Mouse (Mus musculus) forebrain, embryonic 14.5 days (tissue): ENCODE measurements around the gene Cpeb4. TPM values are rescaled to one million over a fixed set of nuclear protein-coding genes. Genes with fewer than 3 reads are reported as not detected.

Experiments
- ATAC-seq: fragments of 200-750 bp; cut with Nextera tagmentation; 2 replicates; pipeline ENCODE4 v1.8.0; 2017; ENCODE audit warnings: mild to moderate bottlenecking, moderate library complexity
- DNase-seq: peaks from one replicate; pipeline ENCODE4 v3.0.0-alpha.2; 2015; ENCODE audit warnings: low spot score
- H3K27ac ChIP-seq: fragments of 300-500 bp; sonication (generic); 2 replicates; pipeline ENCODE4 v1.5.1; 2014; ENCODE audit warnings: low read depth, mild to moderate bottlenecking, control low read depth, low read length, moderate library complexity
- H3K27me3 ChIP-seq: fragments of 300-500 bp; sonication (generic); replicated peaks from 2 replicates; pipeline ENCODE4 v1.6.1; 2014; ENCODE audit warnings: low read length, control low read depth, mixed read lengths; ENCODE audit not compliant: control insufficient read depth, insufficient read depth
- H3K36me3 ChIP-seq: fragments of 300-500 bp; sonication (generic); 2 replicates; pipeline ENCODE4 v1.6.1; 2014; ENCODE audit warnings: low read length, control low read depth; ENCODE audit not compliant: control insufficient read depth, insufficient read depth
- H3K4me1 ChIP-seq: fragments of 300-500 bp; sonication (generic); 2 replicates; pipeline ENCODE4 v1.6.1; 2014; ENCODE audit warnings: antibody characterized with exemption, low read length, control low read depth; ENCODE audit not compliant: control insufficient read depth, insufficient read depth
- H3K4me2 ChIP-seq: fragments of 300-500 bp; sonication (generic); 2 replicates; pipeline ENCODE4 v1.6.1; 2014; ENCODE audit warnings: mild to moderate bottlenecking, control low read depth, low read length
- H3K4me3 ChIP-seq: fragments of 300-500 bp; sonication (generic); 2 replicates; pipeline ENCODE4 v1.5.1; 2014; ENCODE audit warnings: low read depth, low read length, control low read depth
- H3K9ac ChIP-seq: fragments of 300-500 bp; sonication (generic); 2 replicates; pipeline ENCODE4 v1.6.1; 2014; ENCODE audit warnings: mild to moderate bottlenecking, low read length, control low read depth, moderate library complexity
- H3K9me3 ChIP-seq: fragments of 300-500 bp; sonication (generic); replicated peaks from 2 replicates; pipeline ENCODE4 v1.6.1; 2016; ENCODE audit warnings: low read length, control low read depth, mixed read lengths; ENCODE audit not compliant: control insufficient read depth
- WGBS: fragments of 180-500 bp; shearing (Covaris S2); extraction: QIAGEN DNeasy Blood & Tissue Kit; methylation state at CpG from one replicate; pipeline ENCODE4 v1.1.7; 2014; 5-methylcytosine and 5-hydroxymethylcytosine counted together
- polyA plus RNA-seq: library from polyadenylated mRNA; unstranded; fragments of >200 nt; fragmentation: Nextera tagmentation; extraction: Ambion mirVana; gene quantifications from 2 replicates; pipeline ENCODE4 v1.2.1, GENCODE M21; 2014

Gene Cpeb4
- polyA plus RNA-seq, 1 experiment from 2014 or later = 18.5 TPM

DNA sequence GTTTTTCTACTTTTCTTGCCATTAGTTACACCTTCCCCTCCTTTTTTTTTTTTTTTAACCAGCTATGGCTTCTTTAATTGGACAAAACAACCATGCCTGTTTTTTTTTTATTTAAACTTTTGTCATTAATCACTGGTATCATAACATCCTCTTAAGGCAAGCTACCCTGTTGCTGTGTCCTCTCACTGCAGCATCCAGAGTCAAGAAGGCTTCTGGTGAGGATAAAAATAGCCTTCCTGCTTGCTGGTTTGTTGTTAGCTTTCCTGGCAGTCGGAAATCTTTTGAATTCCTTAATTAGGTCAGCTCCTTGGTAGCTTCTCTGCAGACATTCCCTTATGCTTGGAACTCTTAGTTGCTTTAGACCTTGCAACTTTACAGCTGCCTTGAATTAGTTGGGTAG, 28.7 kb downstream of the Cpeb4 start:
- Histone ChIP-seq H3K9ac (no peak overlapping the region), H3K4me2 (no peak overlapping the region), H3K4me1 (no peaks in the 10 kb centered on the region), H3K4me3 (no peak overlapping the region), H3K27ac (no peak overlapping the region), H3K36me3 (no peaks in the 10 kb centered on the region), H3K9me3 (no peaks in the 10 kb centered on the region), H3K27me3 (no peaks in the 10 kb centered on the region)
- DNase-seq (peak; percentile 7), ATAC-seq (no peak)
- WGBS = 3% methylated on average over 1 of the region's 1 CpGs

DNA sequence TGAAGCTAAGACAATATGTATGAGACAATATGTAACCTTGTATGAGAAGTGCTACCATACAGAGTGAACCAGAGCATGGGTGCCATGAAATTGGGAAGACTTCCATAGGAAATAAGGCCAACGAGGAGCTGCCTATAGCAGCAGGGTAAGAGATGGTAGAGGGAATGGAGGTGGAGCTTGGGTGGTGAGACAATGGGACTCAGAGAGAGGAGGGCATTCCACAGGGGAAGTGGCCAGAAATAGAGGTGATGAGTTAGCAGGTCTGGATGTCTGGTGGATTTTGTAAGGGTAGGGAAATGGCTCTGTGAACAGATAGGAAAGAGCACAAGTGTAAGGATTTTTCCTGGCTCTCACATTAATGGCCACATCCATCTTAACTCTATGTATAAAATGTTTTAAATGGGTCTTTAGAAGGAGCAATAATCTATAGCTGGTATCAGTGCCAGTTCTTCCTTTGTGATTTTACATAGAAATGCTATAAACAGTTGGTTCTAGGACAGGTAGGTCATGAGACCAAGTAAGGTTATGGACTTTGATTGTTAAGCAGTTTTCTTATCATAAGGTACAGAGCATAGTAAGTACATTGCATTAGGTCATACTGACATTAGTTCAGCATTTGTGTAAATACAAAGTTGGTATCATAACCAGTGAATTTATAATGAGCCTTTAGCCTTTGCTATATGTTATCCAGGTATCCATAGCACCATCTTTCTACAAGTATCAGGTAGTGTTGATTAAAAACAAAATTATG, 30.4 kb downstream of the Cpeb4 start:
- Histone ChIP-seq H3K36me3 (no peaks in the 10 kb centered on the region), H3K9me3 (no peaks in the 10 kb centered on the region), H3K9ac (no peak overlapping the region), H3K4me3 (no peak overlapping the region), H3K27ac (no peak overlapping the region), H3K4me2 (no peak overlapping the region), H3K4me1 (no peaks in the 10 kb centered on the region), H3K27me3 (no peaks in the 10 kb centered on the region)
- WGBS = 72% methylated on average over 1 of the region's 1 CpGs
- ATAC-seq = no peak
- no peak for DNase-seq

DNA sequence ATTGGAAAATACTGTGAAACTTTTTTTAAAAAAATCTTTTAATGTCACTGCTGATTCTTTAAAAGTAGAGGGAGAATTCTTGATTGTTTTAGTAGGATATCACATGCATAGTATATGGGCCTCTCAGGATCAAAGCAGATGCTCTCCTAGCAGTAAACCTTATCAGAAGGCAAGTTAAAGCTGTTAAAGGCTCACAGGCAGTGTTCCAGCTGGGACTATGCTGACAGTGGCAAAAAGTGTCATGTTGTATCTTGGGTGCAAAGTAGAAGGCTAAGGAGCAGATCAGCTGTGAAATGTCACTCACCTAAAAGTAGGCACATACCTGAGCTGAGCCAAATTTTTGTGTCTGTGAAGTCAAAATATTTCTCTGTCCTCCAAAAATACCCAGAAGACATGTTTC, 34.5 kb downstream of the Cpeb4 start:
- Histone ChIP-seq H3K27ac (no peak overlapping the region), H3K27me3 (no peaks in the 10 kb centered on the region), H3K4me3 (no peak overlapping the region), H3K4me2 (no peak overlapping the region), H3K9ac (no peak overlapping the region), H3K9me3 (no peaks in the 10 kb centered on the region), H3K36me3 (no peaks in the 10 kb centered on the region), H3K4me1 (no peaks in the 10 kb centered on the region)
- DNase-seq (no peak), ATAC-seq (no peak)

DNA sequence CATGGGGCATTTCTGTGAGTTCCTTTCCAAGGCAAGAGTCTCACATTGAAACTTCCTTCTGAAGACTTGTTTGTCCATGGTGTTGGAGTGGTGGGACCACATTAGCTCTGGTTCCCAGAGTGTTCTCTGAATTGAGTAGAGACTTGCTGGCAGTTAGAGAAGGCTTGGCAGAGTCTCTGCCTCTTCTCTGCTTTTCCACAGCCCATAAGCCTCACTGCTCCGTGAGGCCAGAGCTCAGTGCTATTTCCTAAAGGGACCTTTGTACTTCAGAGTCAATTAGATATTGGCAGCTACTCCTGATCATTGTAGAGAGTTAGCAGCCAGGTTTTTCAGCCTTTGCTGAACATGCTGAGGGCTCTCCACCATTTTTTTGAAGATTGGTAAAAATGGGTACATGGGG, 35.6 kb downstream of the Cpeb4 start:
- DNase-seq (no peak), ATAC-seq (no peak)

DNA sequence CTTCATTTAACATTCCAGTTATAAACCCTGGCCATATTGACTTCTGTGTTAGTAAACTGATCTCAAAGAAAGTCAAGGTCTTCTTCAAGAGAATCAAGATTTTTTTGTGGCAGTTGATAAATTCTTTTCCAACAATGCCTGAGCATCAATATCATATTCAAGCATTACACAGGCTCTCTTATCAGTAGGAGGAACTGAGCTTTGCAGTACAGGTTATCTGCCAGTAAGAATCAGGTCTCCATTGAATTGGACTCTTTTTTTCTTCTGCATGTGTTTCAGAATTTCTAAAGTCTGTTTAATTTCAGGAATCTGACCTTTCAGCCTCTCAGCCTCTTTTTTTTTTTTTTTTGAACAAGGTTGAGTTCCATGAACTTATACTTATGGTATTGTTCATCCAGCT, 40.9 kb downstream of the Cpeb4 start:
- no peak overlapping the region for H3K4me3 ChIP-seq
- no peak overlapping the region for H3K27ac ChIP-seq
- no peak for DNase-seq
- no peaks in the 10 kb centered on the region for H3K36me3 ChIP-seq
- H3K4me2 ChIP-seq = no peak overlapping the region
- H3K9me3 ChIP-seq = no peaks in the 10 kb centered on the region
- no peaks in the 10 kb centered on the region for H3K4me1 ChIP-seq
- no peak for ATAC-seq
- no peaks in the 10 kb centered on the region for H3K27me3 ChIP-seq
- no peak overlapping the region for H3K9ac ChIP-seq

More for the DNA sequence above, 35.6 kb downstream of the Cpeb4 start:
- Histone ChIP-seq H3K4me1 (no peaks in the 10 kb centered on the region), H3K4me2 (no peak overlapping the region), H3K27ac (no peak overlapping the region), H3K9me3 (no peaks in the 10 kb centered on the region), H3K36me3 (no peaks in the 10 kb centered on the region), H3K9ac (no peak overlapping the region), H3K27me3 (no peaks in the 10 kb centered on the region), H3K4me3 (no peak overlapping the region)
- WGBS = 36% methylated on average over 1 of the region's 1 CpGs

DNA sequence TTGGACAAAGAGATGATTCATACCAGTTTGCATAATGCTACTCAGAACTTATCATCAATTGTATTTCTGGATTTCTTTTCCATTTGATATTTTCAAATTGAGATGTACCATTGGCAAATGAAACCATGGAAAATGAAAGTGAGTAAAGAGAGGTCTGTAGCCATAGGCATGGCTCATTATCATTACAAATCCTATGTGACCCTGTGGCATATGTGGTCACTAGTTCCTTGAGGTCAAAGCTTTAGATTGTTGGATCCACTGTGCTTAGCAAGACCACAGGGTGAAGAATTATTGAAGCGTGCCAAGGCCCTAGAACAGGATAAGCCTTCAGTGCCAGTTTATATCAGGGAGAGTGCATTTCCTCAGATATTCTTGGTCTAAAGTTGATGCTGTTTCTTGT, 45.8 kb downstream of the Cpeb4 start:
- Histone ChIP-seq H3K27me3 (no peaks in the 10 kb centered on the region), H3K9me3 (no peaks in the 10 kb centered on the region), H3K9ac (no peak overlapping the region), H3K4me2 (no peak overlapping the region), H3K4me3 (no peak overlapping the region), H3K36me3 (peaks cover 8% of the 10 kb centered on the region), H3K4me1 (no peaks in the 10 kb centered on the region), H3K27ac (no peak overlapping the region)
- ATAC-seq (no peak), DNase-seq (no peak)
- WGBS = 90% methylated on average over 1 of the region's 1 CpGs

DNA sequence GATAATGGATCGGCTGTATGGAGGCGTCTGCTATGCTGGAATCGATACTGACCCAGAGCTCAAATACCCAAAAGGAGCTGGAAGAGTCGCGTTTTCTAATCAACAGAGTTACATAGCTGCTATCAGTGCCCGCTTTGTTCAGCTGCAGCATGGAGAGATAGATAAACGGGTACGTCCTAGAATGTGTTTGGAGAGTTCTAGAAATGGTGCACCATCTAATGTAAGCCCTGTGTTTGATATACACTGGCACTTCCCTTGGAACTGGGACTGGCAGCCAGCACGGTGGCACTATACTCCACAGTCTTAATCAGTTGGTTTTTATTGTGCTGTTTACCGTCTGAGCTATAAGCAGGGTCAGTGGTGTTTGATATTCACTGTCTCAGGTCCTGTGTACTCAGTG, 58.0 kb downstream of the Cpeb4 start:
- Histone ChIP-seq H3K4me3 (no peak overlapping the region), H3K4me2 (no peak overlapping the region), H3K4me1 (no peaks in the 10 kb centered on the region), H3K9ac (no peak overlapping the region), H3K36me3 (peaks cover 55% of the 10 kb centered on the region), H3K27me3 (no peaks in the 10 kb centered on the region), H3K27ac (no peak overlapping the region), H3K9me3 (no peaks in the 10 kb centered on the region)
- ATAC-seq = no peak
- WGBS = 98% methylated on average over 10 of the region's 10 CpGs
- DNase-seq = no peak

DNA sequence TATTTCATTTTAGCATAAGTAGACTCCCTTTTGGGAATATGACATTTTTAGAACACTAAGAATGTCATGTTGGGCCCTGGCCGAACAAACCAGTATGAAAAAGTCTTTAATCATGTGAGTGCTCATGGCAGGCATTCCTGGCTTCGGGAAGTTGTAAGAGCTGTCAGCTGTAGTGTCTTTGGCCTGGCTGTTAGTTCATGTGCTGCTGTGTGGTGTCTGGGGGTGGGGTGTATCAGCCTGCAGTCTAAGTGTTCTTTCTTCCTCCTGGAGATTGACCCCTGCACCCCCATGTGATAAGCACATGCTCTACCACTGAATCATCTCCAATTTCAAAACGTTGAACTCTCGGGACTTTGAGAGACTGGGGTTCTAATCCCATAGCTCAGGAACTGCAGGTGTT, 63.6 kb downstream of the Cpeb4 start:
- H3K9ac ChIP-seq = no peak overlapping the region
- no peaks in the 10 kb centered on the region for H3K9me3 ChIP-seq
- H3K27ac ChIP-seq = no peak overlapping the region
- ATAC-seq (no peak), DNase-seq (no peak)
- peaks cover 14% of the 10 kb centered on the region for H3K36me3 ChIP-seq
- no peak overlapping the region for H3K4me3 ChIP-seq
- WGBS = 61% methylated on average over 4 of the region's 4 CpGs
- H3K27me3 ChIP-seq = no peaks in the 10 kb centered on the region
- peaks cover 2% of the 10 kb centered on the region; the same call in 1 of the 2 replicates for H3K4me1 ChIP-seq
- H3K4me2 ChIP-seq = no peak overlapping the region

DNA sequence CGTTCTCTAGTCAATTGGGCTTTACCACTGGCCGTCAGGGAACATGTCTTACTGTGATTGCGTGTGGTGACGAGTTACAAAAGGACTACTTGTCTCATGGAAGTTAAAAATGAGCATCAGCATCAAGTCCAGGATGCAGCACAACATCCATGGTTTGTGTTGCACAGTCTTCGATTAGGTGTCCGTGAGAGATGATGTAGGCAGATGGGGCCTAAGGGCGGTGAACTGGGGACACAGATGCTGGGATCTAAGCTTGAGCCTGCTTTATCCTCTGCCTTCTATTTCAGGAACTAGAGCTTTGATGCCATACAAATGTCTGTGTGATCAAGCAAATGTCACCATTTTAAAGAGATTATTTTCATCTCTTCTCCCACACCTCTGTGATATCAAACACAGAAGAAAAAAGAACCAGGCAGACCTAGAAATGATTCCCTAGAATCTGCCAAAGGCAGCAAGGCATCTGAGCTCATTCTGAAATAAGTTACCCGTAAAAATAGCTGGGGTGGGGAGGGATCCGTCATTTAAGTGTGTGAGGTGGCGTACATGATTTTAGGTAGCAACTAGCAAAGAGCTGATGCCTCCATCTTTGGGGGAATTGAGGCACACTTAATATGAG, 65.0 kb downstream of the Cpeb4 start:
- no peak for ATAC-seq
- Histone ChIP-seq H3K27me3 (no peaks in the 10 kb centered on the region), H3K4me1 (peaks cover 11% of the 10 kb centered on the region; the same call in 1 of the 2 replicates), H3K9me3 (no peaks in the 10 kb centered on the region), H3K36me3 (peaks cover under 1% of the 10 kb centered on the region; the same call in 1 of the 2 replicates), H3K9ac (no peak overlapping the region), H3K4me2 (no peak overlapping the region), H3K4me3 (no peak overlapping the region), H3K27ac (no peak overlapping the region)
- WGBS = 93% methylated on average over 10 of the region's 10 CpGs
- DNase-seq = no peak
